Mouse (Mus musculus) intestine, postnatal 0 days (tissue): ENCODE data around the gene Tmem50a. TPM values are rescaled to one million over a fixed set of nuclear protein-coding genes. Genes with fewer than 3 reads are reported as not detected.

ENCODE experiments used
- ATAC-seq: fragments of 200-750 bp; cut with Nextera tagmentation; 2 replicates; pipeline ENCODE4 v1.8.0; 2017; ENCODE audit warnings: mild to moderate bottlenecking, moderate TSS enrichment, moderate library complexity
- H3K27ac ChIP-seq: fragments of 300-500 bp; sonication (generic); 2 replicates; pipeline ENCODE4 v1.5.1; 2014; ENCODE audit warnings: mild to moderate bottlenecking, low read depth, low read length, moderate library complexity
- H3K27me3 ChIP-seq: fragments of 300-500 bp; sonication (generic); replicated peaks from 2 replicates; pipeline ENCODE4 v1.6.1; 2014; ENCODE audit warnings: low read length, mixed read lengths; ENCODE audit not compliant: control insufficient read depth, insufficient read depth
- H3K36me3 ChIP-seq: fragments of 300-500 bp; sonication (generic); 2 replicates; pipeline ENCODE4 v1.6.1; 2014; ENCODE audit warnings: mild to moderate bottlenecking, moderate library complexity; ENCODE audit not compliant: control insufficient read depth, insufficient read depth
- H3K4me1 ChIP-seq: fragments of 300-500 bp; sonication (generic); replicated peaks from 2 replicates; pipeline ENCODE4 v1.6.1; 2014; ENCODE audit warnings: antibody characterized with exemption, low read length, mixed read lengths; ENCODE audit not compliant: control insufficient read depth, insufficient read depth
- H3K4me2 ChIP-seq: fragments of 300-500 bp; sonication (generic); replicated peaks from 2 replicates; pipeline ENCODE4 v1.6.1; 2014; ENCODE audit warnings: low read depth, mild to moderate bottlenecking, moderate library complexity
- H3K4me3 ChIP-seq: fragments of 300-500 bp; sonication (generic); 2 replicates; pipeline ENCODE4 v1.5.1; 2014; ENCODE audit warnings: low read depth, low read length
- H3K9ac ChIP-seq: fragments of 300-500 bp; sonication (generic); 2 replicates; pipeline ENCODE4 v1.6.1; 2014; ENCODE audit warnings: mild to moderate bottlenecking, low read depth, low read length
- H3K9me3 ChIP-seq: fragments of 300-500 bp; sonication (generic); 2 replicates; pipeline ENCODE4 v1.6.1; 2016; ENCODE audit warnings: mixed run types; ENCODE audit not compliant: control insufficient read depth
- CTCF ChIP-seq: sonication (generic); IDR thresholded peaks from 2 replicates; pipeline ENCODE4 v1.5.1; 2016; ENCODE audit warnings: low read depth, mild to moderate bottlenecking, control low read depth, antibody characterized with exemption, moderate library complexity
- WGBS: fragments of 180-500 bp; shearing (Covaris S2); extraction: QIAGEN DNeasy Blood & Tissue Kit; methylation state at CpG from one replicate; pipeline ENCODE4 v1.1.7; 2014; 5-methylcytosine and 5-hydroxymethylcytosine counted together
- polyA plus RNA-seq: library from polyadenylated mRNA; unstranded; fragments of >200 nt; fragmentation: Nextera tagmentation; extraction: Ambion mirVana; gene quantifications from 2 replicates; pipeline ENCODE4 v1.2.1, GENCODE M21; 2015

Gene Tmem50a
- polyA plus RNA-seq, 1 experiment from 2014 or later: 129 TPM

DNA sequence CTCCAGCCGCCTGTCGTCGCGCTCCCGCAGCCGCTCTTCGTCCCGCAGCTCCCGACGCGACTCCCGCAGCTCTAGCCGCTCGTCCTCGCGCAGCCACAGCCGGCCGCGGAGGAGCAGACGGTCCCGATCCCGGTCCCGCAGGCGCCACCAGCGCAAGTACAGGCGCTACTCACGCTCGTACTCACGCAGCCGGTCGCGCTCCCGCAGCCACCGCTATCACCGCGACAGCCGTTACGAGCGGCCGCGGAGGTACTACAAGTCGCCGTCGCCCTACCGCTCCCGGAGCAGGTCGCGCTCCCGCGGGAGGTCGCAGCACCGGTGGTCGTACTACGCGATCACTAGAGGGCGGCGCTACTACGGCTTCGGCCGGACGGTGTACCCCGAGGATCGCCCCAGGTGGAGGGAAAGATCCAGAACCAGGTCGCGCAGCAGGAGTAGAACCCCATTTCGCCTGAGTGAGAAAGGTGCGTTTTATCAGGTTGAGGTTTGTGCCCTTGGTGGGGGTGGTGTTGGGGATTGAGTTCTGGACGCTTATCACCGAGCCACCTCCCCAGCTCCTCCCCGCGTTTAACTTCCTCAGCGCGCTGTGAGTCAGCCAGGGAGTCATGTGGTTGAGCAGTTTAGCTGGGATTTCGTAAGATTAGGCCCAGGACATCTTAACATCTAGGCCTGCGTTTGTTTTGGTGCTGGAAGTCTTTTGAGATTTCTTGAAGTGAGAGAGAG is 9.4 kb upstream of the Tmem50a start:
- peak overlapping the region; percentile 94 for H3K27ac ChIP-seq
- H3K9ac ChIP-seq: peak overlapping the region; percentile 96
- peak overlapping the region; percentile 69 for H3K4me2 ChIP-seq
- ATAC-seq: peak; percentile 67
- H3K27me3 ChIP-seq: no peaks in the 10 kb centered on the region
- H3K36me3 ChIP-seq: peaks cover 35% of the 10 kb centered on the region
- peak; percentile 21; the same call in 1 of the 2 replicates for TF ChIP-seq CTCF
- no peaks in the 10 kb centered on the region for H3K9me3 ChIP-seq
- peaks cover 6% of the 10 kb centered on the region; the same call in 1 of the 2 replicates for H3K4me1 ChIP-seq
- under 1% methylated on average over 75 of the region's 75 CpGs for WGBS
- peak overlapping the region; percentile 75 for H3K4me3 ChIP-seq

DNA sequence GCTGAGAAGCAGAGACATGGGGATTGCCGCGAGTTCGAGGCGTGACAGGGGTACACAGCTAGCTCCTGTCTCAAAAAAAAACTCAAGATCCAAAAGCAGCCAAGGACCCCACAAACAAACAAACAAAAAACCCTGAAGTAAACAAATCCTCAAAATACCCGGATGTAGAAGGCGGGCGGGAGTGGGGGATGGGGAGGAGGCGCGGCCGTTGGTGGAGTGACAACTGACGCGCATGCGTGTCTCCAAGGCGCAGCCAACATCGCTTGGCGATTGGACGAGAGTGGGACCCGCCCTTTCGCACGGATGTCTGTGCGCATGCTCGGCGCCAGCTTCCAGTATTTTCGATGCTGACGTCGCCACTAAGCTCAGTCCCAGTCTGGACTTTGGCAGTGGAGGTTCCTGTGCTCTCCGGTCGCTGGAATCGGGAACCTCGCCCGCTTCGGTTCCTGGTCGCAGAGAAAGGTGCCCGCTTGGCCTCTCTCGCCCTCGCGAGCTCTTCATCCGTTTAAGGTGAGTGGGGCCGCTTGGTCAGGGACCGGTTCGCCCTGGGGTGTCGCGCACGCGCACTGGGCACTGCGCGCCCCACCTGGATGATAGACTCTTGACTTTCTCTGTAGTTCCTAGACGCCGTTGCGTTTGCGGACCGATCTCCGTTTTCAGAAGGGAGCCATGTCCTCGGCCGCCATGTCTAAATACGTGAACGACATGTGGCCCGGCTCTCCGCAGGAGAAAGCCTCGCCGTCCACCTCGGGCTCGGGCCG is 8.6 kb upstream of the Tmem50a start, which contains the start of gene Rsrp1:
TSS of gene Rsrp1 (plus strand) at position 335 of the 761 bp plus-strand sequence.
- Histone ChIP-seq H3K4me1 (peaks cover 6% of the 10 kb centered on the region; the same call in 1 of the 2 replicates), H3K27me3 (no peaks in the 10 kb centered on the region), H3K9ac (peak within 1 kb of the TSS; percentile 96), H3K27ac (peak within 1 kb of the TSS; percentile 94), H3K4me2 (peak within 1 kb of the TSS; percentile 69), H3K36me3 (peaks cover 32% of the 10 kb centered on the region), H3K9me3 (no peaks in the 10 kb centered on the region), H3K4me3 (peak within 1 kb of the TSS; percentile 75)
- WGBS: under 1% methylated on average over 64 of the region's 64 CpGs
- ATAC-seq: peak; percentile 86
- TF ChIP-seq CTCF: no peak

DNA sequence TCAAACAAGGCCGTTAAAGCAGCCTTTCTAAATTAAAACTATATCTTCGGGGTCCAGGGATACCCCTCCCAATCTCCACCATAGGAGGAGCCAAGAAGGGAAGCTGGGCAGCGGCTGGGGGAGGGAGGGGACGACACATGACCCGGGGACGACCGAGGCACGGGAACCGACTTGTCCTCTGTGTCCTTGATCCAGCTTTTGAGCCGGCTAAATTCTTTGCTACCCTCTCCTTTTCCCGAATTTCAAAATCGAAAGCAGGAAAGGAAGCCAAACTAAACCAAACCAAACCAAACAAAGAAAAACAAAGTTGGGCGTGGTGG is 8.1 kb upstream of the Tmem50a start:
- TF ChIP-seq CTCF: no peak
- Histone ChIP-seq H3K4me2 (peak overlapping the region; percentile 69), H3K4me1 (peaks cover 6% of the 10 kb centered on the region; the same call in 1 of the 2 replicates), H3K9me3 (no peaks in the 10 kb centered on the region), H3K36me3 (peaks cover 27% of the 10 kb centered on the region), H3K27me3 (no peaks in the 10 kb centered on the region), H3K4me3 (peak overlapping the region; percentile 75), H3K9ac (peak overlapping the region; percentile 52), H3K27ac (peak overlapping the region; percentile 94)
- ATAC-seq: 0 out of 2 replicates have a peak, but pooled peaks have one; percentile 25
- whole genome bisulfite sequencing: 0% methylated on average over 13 of the region's 13 CpGs

DNA sequence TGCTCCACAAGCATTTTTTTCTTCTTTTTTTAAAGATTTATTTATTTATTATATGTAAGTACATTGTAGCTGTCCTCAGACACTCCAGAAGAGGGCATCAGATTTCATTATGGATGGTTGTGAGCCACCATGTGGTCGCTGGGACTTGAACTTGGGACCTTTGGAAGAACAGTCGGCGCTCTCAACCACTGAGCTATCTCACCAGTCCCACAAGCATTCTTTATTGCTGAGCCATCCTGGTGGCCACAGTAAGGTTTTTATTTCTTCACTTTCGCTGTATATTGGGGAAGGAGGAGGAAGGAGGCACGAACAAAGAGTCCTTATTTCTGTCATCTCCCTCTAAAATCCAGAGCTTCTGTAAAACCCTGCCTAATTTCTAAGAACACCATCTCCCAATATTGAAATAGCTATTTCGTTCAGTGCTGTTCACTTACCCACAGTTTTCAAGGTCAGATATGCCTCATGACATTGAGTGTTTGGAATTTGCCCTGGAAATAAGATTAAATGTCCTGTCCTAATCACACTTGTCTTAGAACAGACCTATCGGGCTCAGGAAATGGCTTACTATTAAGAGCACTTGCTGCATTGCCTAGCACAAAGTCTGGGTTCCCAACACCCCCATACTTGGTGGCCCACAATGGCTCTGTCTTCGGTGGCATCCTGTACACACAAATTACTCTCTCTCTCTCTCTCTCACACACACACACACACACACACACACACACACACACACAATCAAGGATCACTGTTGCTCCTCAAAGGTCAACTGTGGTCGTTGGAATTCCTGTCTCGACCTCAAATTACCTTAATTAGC is 7.5 kb upstream of the Tmem50a start:
- Histone ChIP-seq H3K27ac (peak overlapping the region; percentile 94), H3K4me3 (peak overlapping the region; percentile 75), H3K4me1 (peaks cover 6% of the 10 kb centered on the region; the same call in 1 of the 2 replicates), H3K27me3 (no peaks in the 10 kb centered on the region), H3K9me3 (no peaks in the 10 kb centered on the region), H3K4me2 (peak overlapping the region; percentile 69), H3K36me3 (peaks cover 21% of the 10 kb centered on the region), H3K9ac (peak overlapping the region; percentile 52; the same call in 1 of the 2 replicates)
- TF ChIP-seq CTCF: no peak
- ATAC-seq: peak; percentile 9; the same call in 1 of the 2 replicates
- 49% methylated on average over 10 of the region's 10 CpGs for WGBS

DNA sequence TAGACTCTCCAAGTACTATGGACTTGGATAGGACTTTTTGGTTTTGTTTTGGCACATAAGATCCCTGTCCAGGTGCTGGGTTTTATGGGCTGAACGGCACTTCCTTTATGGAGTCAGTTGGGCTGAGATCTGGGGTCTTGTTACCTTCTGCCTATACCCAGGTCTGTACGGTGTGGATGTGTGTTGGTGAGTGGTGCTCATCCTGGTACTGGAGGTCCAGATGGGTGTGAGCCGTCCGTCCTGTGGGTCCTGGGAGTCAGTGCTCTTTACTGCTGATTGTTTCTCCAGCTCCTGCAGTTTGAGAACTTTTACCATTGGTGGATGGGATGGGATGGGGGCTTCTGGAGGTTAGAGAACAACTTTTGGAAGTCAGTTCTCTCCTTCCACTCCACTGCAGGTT is 6.9 kb upstream of the Tmem50a start:
- Histone ChIP-seq H3K36me3 (peaks cover 16% of the 10 kb centered on the region), H3K9me3 (no peaks in the 10 kb centered on the region), H3K4me2 (no peak overlapping the region), H3K27me3 (no peaks in the 10 kb centered on the region), H3K4me1 (peaks cover 6% of the 10 kb centered on the region; the same call in 1 of the 2 replicates), H3K9ac (no peak overlapping the region), H3K4me3 (no peak overlapping the region), H3K27ac (no peak overlapping the region)
- TF ChIP-seq CTCF: no peak
- no peak for ATAC-seq
- WGBS: 96% methylated on average over 4 of the region's 4 CpGs
